Mouse (Mus musculus): ENCODE measurements at regions not wholly inside any gene's neighbourhood (a gene's known extent, or its start where the extent isn't known, plus 50 kb on each side); places are given as distances from the start of the nearest gene placed in this dataset.
A peak's percentile ranks its signal among the peaks of the same experiment; 100 is the strongest.

GRCm38 (mm10) chr16:26171441-26171840 lies 65.9 kb upstream of the P3h2 start:
- DNase-seq (ENCODE audit: extremely low read depth, insufficient read length, low spot score), result no peak

- no peak for DNase-seq (ENCODE audit: extremely low read depth, insufficient read length, low spot score)
Measured at GRCm38 (mm10) chr16:26169382-26169781, 63.8 kb upstream of the P3h2 start.

DNA sequence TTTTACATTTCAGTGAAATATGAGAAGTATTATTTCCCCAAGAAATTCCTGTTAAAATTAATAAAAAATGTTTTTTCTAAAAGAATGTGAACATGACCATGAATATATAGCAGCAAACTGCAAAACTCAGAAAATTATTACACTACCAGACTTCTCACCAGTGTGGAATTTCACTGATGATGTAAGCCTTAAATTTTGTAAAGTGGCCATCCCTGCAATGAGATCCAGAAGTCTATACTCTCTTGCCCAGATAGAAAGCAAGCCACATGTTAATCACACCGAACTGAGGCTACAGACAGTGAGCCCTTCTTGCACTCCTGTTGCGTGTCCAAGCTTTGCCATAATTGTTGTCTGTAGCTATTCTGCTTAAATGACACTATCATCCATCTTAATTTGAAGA lies 62.6 kb upstream of the P3h2 start:
- no peak for DNase-seq (ENCODE audit: extremely low read depth, insufficient read length, low spot score)

DNA sequence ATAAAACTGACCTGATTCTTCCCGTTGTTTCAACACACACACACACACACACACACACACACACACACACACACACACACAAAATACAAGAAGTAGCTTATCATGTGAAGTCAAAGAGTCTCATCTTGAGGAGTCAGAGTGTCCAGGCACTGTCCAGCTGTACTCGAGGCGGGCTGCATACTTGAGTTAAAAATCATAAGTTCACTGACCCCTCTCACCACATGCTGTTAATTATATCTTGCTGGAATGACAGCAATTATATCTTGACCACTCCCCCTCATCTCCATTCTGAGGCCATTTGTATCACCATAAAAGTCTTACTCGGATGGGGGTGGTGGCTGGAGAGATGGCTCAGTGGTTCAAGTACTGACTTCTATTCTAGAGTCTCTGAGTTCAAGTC lies 58.5 kb upstream of the P3h2 start:
- peak; percentile 22 for DNase-seq (ENCODE audit: extremely low read depth, insufficient read length, low spot score)

GRCm38 (mm10) chr16:26163401-26163800 lies 57.8 kb upstream of the P3h2 start:
- no peak for DNase-seq (ENCODE audit: extremely low read depth, insufficient read length, low spot score)

DNA sequence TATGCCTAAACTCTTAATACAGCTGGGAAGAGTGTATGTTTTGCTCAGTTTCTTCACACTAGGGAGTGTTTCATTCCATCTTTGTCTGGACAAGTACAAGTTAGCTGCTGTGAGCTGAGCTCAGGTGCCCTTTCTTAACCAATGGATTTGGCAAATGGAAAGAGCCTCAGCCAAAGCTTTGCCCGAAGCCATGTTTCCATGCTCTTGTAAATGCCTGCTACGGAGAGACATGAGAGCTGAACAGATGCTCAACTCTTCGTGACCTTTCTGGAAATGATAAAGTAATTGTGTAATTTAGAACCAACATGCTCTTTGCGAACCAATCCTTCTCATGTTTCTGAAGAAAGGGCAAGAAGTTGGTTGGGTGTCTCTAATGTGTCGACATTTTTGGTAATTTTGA lies 52.0 kb upstream of the P3h2 start:
- DNase-seq (ENCODE audit: extremely low read depth, insufficient read length, low spot score), result no peak

All from 3134 (cell line).